Mouse (Mus musculus) intestine, embryonic 15.5 days (tissue): ENCODE data around the gene Rsc1a1. TPM values are rescaled to one million over a fixed set of nuclear protein-coding genes. Genes with fewer than 3 reads are reported as not detected.

Experiments used
- ATAC-seq: fragments of 200-750 bp; cut with Nextera tagmentation; 2 replicates; pipeline ENCODE4 v1.8.0; 2017; ENCODE audit warnings: moderate TSS enrichment, moderate library complexity
- H3K27ac ChIP-seq: fragments of 300-500 bp; sonication (generic); 2 replicates; pipeline ENCODE4 v1.5.1; 2015; ENCODE audit warnings: mild to moderate bottlenecking, inconsistent platforms
- H3K27me3 ChIP-seq: fragments of 300-500 bp; sonication (generic); replicated peaks from 2 replicates; pipeline ENCODE4 v1.6.1; 2015; ENCODE audit warnings: inconsistent platforms
- H3K36me3 ChIP-seq: fragments of 300-500 bp; sonication (generic); 2 replicates; pipeline ENCODE4 v1.6.1; 2015; ENCODE audit warnings: inconsistent platforms
- H3K4me1 ChIP-seq: fragments of 300-500 bp; sonication (generic); replicated peaks from 2 replicates; pipeline ENCODE4 v1.6.1; 2015; ENCODE audit warnings: inconsistent platforms
- H3K4me2 ChIP-seq: fragments of 300-500 bp; sonication (generic); replicated peaks from 2 replicates; pipeline ENCODE4 v1.6.1; 2015; ENCODE audit warnings: mild to moderate bottlenecking, inconsistent platforms
- H3K4me3 ChIP-seq: fragments of 300-500 bp; sonication (generic); replicated peaks from 2 replicates; pipeline ENCODE4 v1.5.1; 2015; ENCODE audit warnings: inconsistent platforms
- H3K9ac ChIP-seq: fragments of 300-500 bp; sonication (generic); 2 replicates; pipeline ENCODE4 v1.6.1; 2015; ENCODE audit warnings: inconsistent platforms
- H3K9me3 ChIP-seq: fragments of 300-500 bp; sonication (generic); 2 replicates; pipeline ENCODE4 v1.6.1; 2016; ENCODE audit warnings: inconsistent platforms
- WGBS: fragments of 180-500 bp; shearing (Covaris S2); methylation state at CpG from one replicate; pipeline ENCODE4 v1.1.7; 2015; 5-methylcytosine and 5-hydroxymethylcytosine counted together
- polyA plus RNA-seq: library from polyadenylated mRNA; unstranded; fragments of >200 nt; fragmentation: Nextera tagmentation; extraction: Ambion mirVana; gene quantifications from 2 replicates; pipeline ENCODE4 v1.2.1, GENCODE M21; 2015

Rsc1a1 gene
- polyA plus RNA-seq, 1 experiment from 2014 or later, result not detected

DNA sequence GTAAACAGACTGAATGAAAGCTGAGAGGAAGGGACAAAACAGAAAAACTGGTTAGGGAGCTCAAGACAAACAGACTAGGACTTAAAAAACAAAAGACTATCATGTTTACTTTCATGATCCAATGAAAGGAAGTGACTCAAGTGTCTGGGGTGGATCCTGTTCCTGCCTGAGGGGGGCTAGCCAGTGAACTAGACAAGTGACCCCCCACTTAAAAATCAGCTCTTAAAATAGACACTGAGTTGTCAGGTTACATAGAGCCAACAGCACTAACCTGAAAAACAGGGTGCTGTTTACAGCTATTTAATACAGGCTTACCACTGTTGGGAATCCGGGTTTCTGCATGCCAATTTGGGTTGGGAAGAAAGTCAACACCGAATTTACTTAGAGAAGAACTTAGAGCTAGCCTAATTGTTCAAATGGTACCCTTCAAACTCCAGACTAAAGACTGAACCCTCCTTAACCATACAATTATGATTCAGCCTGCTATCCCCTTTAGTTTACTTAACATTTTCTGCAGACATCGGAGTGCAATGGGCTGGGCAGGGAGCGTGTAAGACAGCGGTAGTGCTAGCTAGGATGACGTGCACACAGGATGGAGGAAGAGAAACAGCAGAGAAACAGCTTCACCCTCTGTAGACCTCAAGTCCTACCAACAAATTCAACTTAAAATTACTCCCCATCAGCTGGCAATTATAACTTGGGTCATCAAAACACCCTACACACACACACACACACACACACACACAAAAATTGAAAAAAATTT is 35.5 kb upstream of the Rsc1a1 start:
- H3K9me3 ChIP-seq, result no peaks in the 10 kb centered on the region
- H3K36me3 ChIP-seq, result no peaks in the 10 kb centered on the region
- H3K27me3 ChIP-seq, result no peaks in the 10 kb centered on the region
- H3K27ac ChIP-seq, result no peak overlapping the region
- peak overlapping the region; percentile 77 for H3K4me3 ChIP-seq
- 30% methylated on average over 6 of the region's 6 CpGs for WGBS
- H3K4me1 ChIP-seq, result peaks cover 23% of the 10 kb centered on the region
- ATAC-seq, result no peak
- peak overlapping the region; percentile 76 for H3K4me2 ChIP-seq
- H3K9ac ChIP-seq, result no peak overlapping the region

GRCm38 (mm10) chr4:141719304-141719703 is 33.9 kb upstream of the Rsc1a1 start:
- no peak for ATAC-seq
- Histone ChIP-seq H3K27ac (no peak overlapping the region), H3K4me2 (no peak overlapping the region), H3K27me3 (no peaks in the 10 kb centered on the region), H3K9me3 (no peaks in the 10 kb centered on the region), H3K4me3 (no peak overlapping the region), H3K9ac (no peak overlapping the region; the same call in 1 of the 2 replicates), H3K36me3 (no peaks in the 10 kb centered on the region), H3K4me1 (peaks cover 34% of the 10 kb centered on the region)
- WGBS, result 93% methylated on average over 1 of the region's 1 CpGs

- H3K27ac ChIP-seq, result no peak overlapping the region
- no peak overlapping the region for H3K4me3 ChIP-seq
- H3K9me3 ChIP-seq, result no peaks in the 10 kb centered on the region
- H3K36me3 ChIP-seq, result peaks cover 5% of the 10 kb centered on the region; the same call in 1 of the 2 replicates
- ATAC-seq, result no peak
- 85% methylated on average over 4 of the region's 4 CpGs for WGBS
- H3K27me3 ChIP-seq, result no peaks in the 10 kb centered on the region
- H3K9ac ChIP-seq, result no peak overlapping the region
- peaks cover 35% of the 10 kb centered on the region for H3K4me1 ChIP-seq
- no peak overlapping the region for H3K4me2 ChIP-seq
Observed at GRCm38 (mm10) chr4:141717633-141718032, 32.2 kb upstream of the Rsc1a1 start.

DNA sequence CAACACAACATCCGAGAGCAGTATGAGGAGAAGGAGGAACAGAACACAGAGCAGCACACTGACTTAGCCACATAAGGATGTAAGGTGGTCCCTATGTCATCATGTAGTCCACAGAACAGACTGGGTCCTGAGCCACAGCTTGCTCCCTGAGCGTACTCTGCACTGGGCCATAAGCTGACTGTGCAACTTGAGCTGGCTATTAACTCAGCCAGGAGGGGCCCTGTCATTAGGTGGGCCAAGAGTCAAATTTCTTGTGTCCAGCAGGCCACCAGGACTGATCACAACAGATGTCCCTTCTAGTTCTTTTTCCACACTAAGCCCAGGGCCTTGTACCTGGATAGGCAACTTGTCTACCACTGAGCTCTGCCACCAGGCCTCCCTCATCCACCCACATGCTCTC is 29.6 kb upstream of the Rsc1a1 start:
- Histone ChIP-seq H3K9me3 (no peaks in the 10 kb centered on the region), H3K27me3 (no peaks in the 10 kb centered on the region), H3K27ac (no peak overlapping the region), H3K4me1 (peaks cover 20% of the 10 kb centered on the region), H3K4me2 (no peak overlapping the region), H3K4me3 (no peak overlapping the region), H3K9ac (no peak overlapping the region), H3K36me3 (peaks cover 14% of the 10 kb centered on the region; the same call in 1 of the 2 replicates)
- ATAC-seq, result 0 out of 2 replicates have a peak, but pooled peaks have one; percentile 39
- WGBS, result 50% methylated on average over 2 of the region's 2 CpGs

DNA sequence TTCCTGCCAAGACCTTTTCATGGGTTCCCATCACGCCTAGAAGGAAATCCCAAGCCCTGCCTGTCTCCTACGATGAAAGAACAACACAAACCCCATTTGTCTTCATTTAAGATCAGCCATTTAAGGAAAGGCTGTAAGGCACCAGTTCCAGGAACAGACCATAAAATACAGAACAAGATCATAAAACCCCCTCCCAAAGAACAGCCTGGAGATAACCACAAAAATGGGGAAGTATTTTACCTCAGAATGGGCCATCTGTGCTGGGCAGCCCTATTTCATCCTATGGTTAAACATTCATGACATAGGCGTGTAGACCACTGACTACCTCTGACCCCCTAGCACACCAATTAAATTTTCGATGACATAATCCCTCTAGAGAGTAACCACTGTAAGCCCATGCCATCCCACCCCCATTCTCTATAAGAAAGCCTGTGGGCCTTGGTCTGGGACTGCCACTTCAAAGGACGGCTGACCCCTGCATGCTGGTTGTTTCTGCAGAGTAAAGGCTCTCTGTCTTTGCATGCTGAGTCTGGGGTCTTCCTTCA is 28.3 kb upstream of the Rsc1a1 start:
- H3K4me2 ChIP-seq, result no peak overlapping the region
- 43% methylated on average over 5 of the region's 5 CpGs for WGBS
- H3K9me3 ChIP-seq, result no peaks in the 10 kb centered on the region
- peaks cover 15% of the 10 kb centered on the region for H3K4me1 ChIP-seq
- no peak overlapping the region for H3K4me3 ChIP-seq
- H3K27ac ChIP-seq, result no peak overlapping the region
- H3K27me3 ChIP-seq, result no peaks in the 10 kb centered on the region
- peaks cover 21% of the 10 kb centered on the region for H3K36me3 ChIP-seq
- ATAC-seq, result no peak; the same call in 1 of the 2 replicates
- H3K9ac ChIP-seq, result no peak overlapping the region

DNA sequence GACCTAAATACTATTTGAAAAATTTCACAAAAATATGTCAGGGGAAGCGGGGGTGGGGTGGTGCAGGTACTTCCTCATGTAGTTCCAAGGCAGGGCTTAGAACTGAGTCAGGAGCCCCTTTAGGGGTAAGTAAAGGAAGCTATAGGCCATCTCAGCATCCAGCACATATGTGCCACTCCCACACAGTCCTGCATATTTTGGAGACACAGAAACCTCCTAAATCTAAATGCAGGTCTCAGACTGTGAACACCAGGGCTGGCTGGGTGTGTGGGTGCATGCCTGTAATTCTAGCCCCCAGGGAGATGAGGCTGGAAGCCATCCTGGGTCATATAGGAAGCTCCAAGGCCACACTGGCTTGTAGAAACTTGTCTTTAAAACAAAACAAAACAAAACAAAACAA is 25.9 kb upstream of the Rsc1a1 start:
- Histone ChIP-seq H3K4me1 (peaks cover 15% of the 10 kb centered on the region), H3K27ac (no peak overlapping the region), H3K4me3 (no peak overlapping the region), H3K9ac (no peak overlapping the region; the same call in 1 of the 2 replicates), H3K36me3 (peaks cover 41% of the 10 kb centered on the region), H3K9me3 (no peaks in the 10 kb centered on the region), H3K27me3 (no peaks in the 10 kb centered on the region), H3K4me2 (no peak overlapping the region)
- no peak for ATAC-seq
- 96% methylated on average over 1 of the region's 1 CpGs for WGBS

DNA sequence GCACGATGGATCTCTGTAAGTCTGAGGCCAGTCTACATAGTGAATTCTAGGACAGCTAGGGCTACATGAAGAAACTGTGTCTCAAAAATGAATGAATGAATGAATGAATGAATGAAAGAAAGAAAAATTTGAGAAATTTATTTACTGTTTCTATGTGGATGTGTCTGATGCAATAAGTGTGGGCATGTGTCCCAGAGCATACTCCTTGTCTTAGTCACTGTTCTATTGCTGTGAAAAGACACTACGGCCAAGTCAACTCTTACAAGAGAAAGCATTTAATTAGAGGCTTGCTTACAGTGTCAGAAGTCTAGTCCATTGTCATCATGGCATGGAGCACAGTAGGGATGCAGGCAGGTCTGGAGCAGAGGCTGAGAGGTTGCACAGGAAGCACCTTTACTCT is 23.6 kb upstream of the Rsc1a1 start:
- H3K9me3 ChIP-seq, result no peaks in the 10 kb centered on the region
- H3K9ac ChIP-seq, result no peak overlapping the region
- no peaks in the 10 kb centered on the region for H3K4me1 ChIP-seq
- no peak overlapping the region for H3K4me2 ChIP-seq
- H3K36me3 ChIP-seq, result peaks cover 53% of the 10 kb centered on the region
- H3K27me3 ChIP-seq, result no peaks in the 10 kb centered on the region
- H3K4me3 ChIP-seq, result no peak overlapping the region
- H3K27ac ChIP-seq, result no peak overlapping the region
- 95% methylated on average over 2 of the region's 2 CpGs for WGBS
- ATAC-seq, result no peak

DNA sequence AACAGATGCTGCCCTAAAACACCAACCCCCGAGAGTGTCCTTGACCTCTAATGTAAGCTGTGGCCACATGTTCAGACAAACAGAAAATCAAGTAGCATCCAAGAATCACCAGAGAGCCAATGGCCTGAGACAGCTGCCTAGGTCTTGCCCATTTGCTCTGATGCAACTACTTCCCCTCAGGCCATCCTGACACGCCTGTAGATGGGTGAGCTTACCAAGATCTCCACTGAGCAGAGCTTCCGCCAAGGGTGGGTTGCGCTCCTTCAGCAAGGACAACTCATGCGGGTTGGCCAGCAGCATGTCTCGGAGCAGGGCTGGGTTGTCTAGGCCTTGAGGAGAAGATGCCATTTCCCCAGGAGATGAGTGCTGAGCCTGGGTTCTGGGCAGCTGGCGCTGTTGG is 22.6 kb upstream of the Rsc1a1 start:
- Histone ChIP-seq H3K4me1 (no peaks in the 10 kb centered on the region), H3K9me3 (no peaks in the 10 kb centered on the region), H3K27me3 (no peaks in the 10 kb centered on the region), H3K9ac (no peak overlapping the region), H3K27ac (no peak overlapping the region), H3K36me3 (peaks cover 54% of the 10 kb centered on the region), H3K4me3 (no peak overlapping the region), H3K4me2 (no peak overlapping the region)
- 89% methylated on average over 7 of the region's 7 CpGs for WGBS
- ATAC-seq, result no peak

GRCm38 (mm10) chr4:141705331-141705730 is 19.9 kb upstream of the Rsc1a1 start:
- Histone ChIP-seq H3K4me3 (no peak overlapping the region), H3K27ac (no peak overlapping the region), H3K4me1 (no peaks in the 10 kb centered on the region), H3K27me3 (no peaks in the 10 kb centered on the region), H3K9ac (no peak overlapping the region), H3K4me2 (no peak overlapping the region), H3K9me3 (no peaks in the 10 kb centered on the region), H3K36me3 (peaks cover 55% of the 10 kb centered on the region)
- WGBS, result 80% methylated on average over 4 of the region's 4 CpGs
- no peak for ATAC-seq

GRCm38 (mm10) chr4:141704625-141705024 is 19.2 kb upstream of the Rsc1a1 start:
- H3K4me3 ChIP-seq, result no peak overlapping the region
- no peak overlapping the region for H3K27ac ChIP-seq
- no peaks in the 10 kb centered on the region for H3K9me3 ChIP-seq
- peaks cover 55% of the 10 kb centered on the region for H3K36me3 ChIP-seq
- H3K4me2 ChIP-seq, result no peak overlapping the region
- no peaks in the 10 kb centered on the region for H3K4me1 ChIP-seq
- 89% methylated on average over 2 of the region's 2 CpGs for WGBS
- no peak overlapping the region for H3K9ac ChIP-seq
- no peaks in the 10 kb centered on the region for H3K27me3 ChIP-seq
- no peak for ATAC-seq

GRCm38 (mm10) chr4:141694719-141695118 is 9.3 kb upstream of the Rsc1a1 start:
- H3K27me3 ChIP-seq, result no peaks in the 10 kb centered on the region
- no peak for ATAC-seq
- no peak overlapping the region for H3K4me3 ChIP-seq
- no peaks in the 10 kb centered on the region for H3K9me3 ChIP-seq
- no peak overlapping the region for H3K9ac ChIP-seq
- H3K27ac ChIP-seq, result no peak overlapping the region
- WGBS, result 98% methylated on average over 8 of the region's 8 CpGs
- no peak overlapping the region for H3K4me2 ChIP-seq
- peaks cover 38% of the 10 kb centered on the region for H3K36me3 ChIP-seq
- 0 out of 2 replicates have a peak, but pooled peaks cover 4% of the 10 kb centered on the region for H3K4me1 ChIP-seq

- no peak overlapping the region for H3K4me2 ChIP-seq
- no peak overlapping the region for H3K27ac ChIP-seq
- no peaks in the 10 kb centered on the region for H3K9me3 ChIP-seq
- no peaks in the 10 kb centered on the region for H3K27me3 ChIP-seq
- H3K9ac ChIP-seq, result no peak overlapping the region
- no peak overlapping the region for H3K4me3 ChIP-seq
- ATAC-seq, result no peak
- H3K4me1 ChIP-seq, result no peaks in the 10 kb centered on the region
- 85% methylated on average over 8 of the region's 8 CpGs for WGBS
- peaks cover 37% of the 10 kb centered on the region for H3K36me3 ChIP-seq
Observed at GRCm38 (mm10) chr4:141688505-141688904, 3.1 kb upstream of the Rsc1a1 start.

- Histone ChIP-seq H3K9me3 (no peaks in the 10 kb centered on the region), H3K36me3 (peaks cover 27% of the 10 kb centered on the region), H3K27ac (no peak overlapping the region), H3K4me2 (no peak overlapping the region), H3K4me1 (peaks cover 5% of the 10 kb centered on the region), H3K9ac (no peak overlapping the region), H3K27me3 (no peaks in the 10 kb centered on the region), H3K4me3 (no peak overlapping the region)
- 88% methylated on average over 8 of the region's 8 CpGs for WGBS
- ATAC-seq, result no peak
Observed at GRCm38 (mm10) chr4:141686525-141686924, 1.1 kb upstream of the Rsc1a1 start.
